Mouse (Mus musculus): ENCODE measurements around the gene Smug1. TPM values are rescaled to one million over a fixed set of nuclear protein-coding genes. Genes with fewer than 3 reads are reported as not detected.

Gene Smug1
- polyA plus RNA-seq, 1 experiment from 2014 or later, result 37.6 TPM

DNA sequence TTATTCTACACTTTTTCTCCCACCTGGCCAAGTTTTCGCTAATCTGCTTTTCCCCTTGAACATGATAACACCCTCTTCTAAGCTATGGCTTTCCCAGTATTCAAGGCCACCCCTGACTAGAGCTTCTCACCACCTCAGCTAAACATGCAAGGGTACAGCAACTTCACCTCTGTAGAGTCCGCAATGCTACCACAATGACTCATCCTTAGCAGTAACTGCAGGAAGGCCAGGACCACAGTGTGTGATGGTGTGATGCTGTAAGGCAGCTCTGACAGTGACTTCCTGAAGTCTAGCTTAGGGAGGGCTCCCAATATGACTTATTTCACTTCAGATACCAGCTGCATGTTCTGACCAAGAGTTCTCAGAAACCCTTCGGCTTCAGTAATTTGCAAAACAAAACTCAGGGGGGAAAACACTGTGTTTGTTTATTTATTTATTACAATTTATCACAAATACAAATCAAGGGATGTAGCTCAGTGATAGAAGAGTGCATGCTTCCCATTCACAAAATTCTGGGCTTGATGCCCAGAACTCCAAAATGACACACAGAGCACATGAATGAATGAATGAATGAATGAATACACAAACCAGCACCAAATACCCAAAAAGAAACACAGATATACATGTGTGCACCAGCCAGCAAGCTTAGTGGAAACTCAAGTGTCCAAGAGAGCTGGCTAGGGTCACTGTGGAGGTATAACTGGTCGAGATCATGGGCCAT lies 13.8 kb downstream of the Smug1 start:
- DNase-seq (ENCODE audit: low spot score) (no peak), ATAC-seq (ENCODE audit: low FRiP score) (no peak)
- Histone ChIP-seq H3K4me2 (replicated peaks) (no peak overlapping the region), H3K9me3 (ENCODE audit: control insufficient read depth, low read length) (no peaks in the 10 kb centered on the region), H3K27ac (no peak overlapping the region), H3K4me3 (replicated peaks; ENCODE audit: low read length) (no peak overlapping the region), H3K9ac (no peak overlapping the region), H3K4me1 (replicated peaks; ENCODE audit: control insufficient read depth, insufficient read depth, low read length) (peaks cover 23% of the 10 kb centered on the region), H3K36me3 (replicated peaks; ENCODE audit: control insufficient read depth, insufficient read depth) (no peaks in the 10 kb centered on the region), H3K27me3 (ENCODE audit: control insufficient read depth, insufficient read depth, low read length) (no peaks in the 10 kb centered on the region)
- 84% methylated on average over 4 of the region's 4 CpGs for WGBS

GRCm38 (mm10) chr15:103152371-103152770 lies 14.5 kb downstream of the Smug1 start:
- Histone ChIP-seq H3K27ac (no peak overlapping the region), H3K4me1 (replicated peaks; ENCODE audit: control insufficient read depth, insufficient read depth, low read length) (peaks cover 30% of the 10 kb centered on the region), H3K9me3 (ENCODE audit: control insufficient read depth, low read length) (no peaks in the 10 kb centered on the region), H3K27me3 (ENCODE audit: control insufficient read depth, insufficient read depth, low read length) (no peaks in the 10 kb centered on the region), H3K4me2 (replicated peaks) (no peak overlapping the region), H3K36me3 (replicated peaks; ENCODE audit: control insufficient read depth, insufficient read depth) (no peaks in the 10 kb centered on the region), H3K4me3 (replicated peaks; ENCODE audit: low read length) (no peak overlapping the region), H3K9ac (no peak overlapping the region)
- ATAC-seq (ENCODE audit: low FRiP score) (no peak), DNase-seq (ENCODE audit: low spot score) (no peak)
- 86% methylated on average over 3 of the region's 3 CpGs for WGBS

- H3K36me3 ChIP-seq (replicated peaks; ENCODE audit: control insufficient read depth, insufficient read depth), result no peaks in the 10 kb centered on the region
- DNase-seq (ENCODE audit: low spot score), result peak; percentile 50
- no peaks in the 10 kb centered on the region for H3K9me3 ChIP-seq (ENCODE audit: control insufficient read depth, low read length)
- ATAC-seq (ENCODE audit: low FRiP score), result no peak
- H3K27ac ChIP-seq, result peak overlapping the region; percentile 91
- no peak overlapping the region for H3K4me3 ChIP-seq (replicated peaks; ENCODE audit: low read length)
- peaks cover 12% of the 10 kb centered on the region; the same call in 1 of the 2 replicates for H3K27me3 ChIP-seq (ENCODE audit: control insufficient read depth, insufficient read depth, low read length)
- peak overlapping the region; percentile 64 for H3K9ac ChIP-seq
- H3K4me2 ChIP-seq (replicated peaks), result peak overlapping the region; percentile 68; the same call in 1 of the 2 replicates
- 33% methylated on average over 9 of the region's 9 CpGs for WGBS
- H3K4me1 ChIP-seq (replicated peaks; ENCODE audit: control insufficient read depth, insufficient read depth, low read length), result peaks cover 28% of the 10 kb centered on the region
Measured at GRCm38 (mm10) chr15:103147779-103148178, 19.1 kb downstream of the Smug1 start.

GRCm38 (mm10) chr15:103147422-103147690 lies 19.5 kb downstream of the Smug1 start:
- peak overlapping the region; percentile 68 for H3K4me2 ChIP-seq (replicated peaks)
- peak overlapping the region; percentile 91 for H3K27ac ChIP-seq
- H3K9ac ChIP-seq, result peak overlapping the region; percentile 64
- peak overlapping the region; percentile 35 for H3K4me3 ChIP-seq (replicated peaks; ENCODE audit: low read length)
- no peaks in the 10 kb centered on the region for H3K9me3 ChIP-seq (ENCODE audit: control insufficient read depth, low read length)
- H3K36me3 ChIP-seq (replicated peaks; ENCODE audit: control insufficient read depth, insufficient read depth), result no peaks in the 10 kb centered on the region
- H3K4me1 ChIP-seq (replicated peaks; ENCODE audit: control insufficient read depth, insufficient read depth, low read length), result peaks cover 28% of the 10 kb centered on the region
- ATAC-seq (ENCODE audit: low FRiP score) (peak; percentile 19), DNase-seq (ENCODE audit: low spot score) (peak; percentile 46)
- 9% methylated on average over 3 of the region's 3 CpGs for WGBS
- peaks cover 12% of the 10 kb centered on the region; the same call in 1 of the 2 replicates for H3K27me3 ChIP-seq (ENCODE audit: control insufficient read depth, insufficient read depth, low read length)

DNA sequence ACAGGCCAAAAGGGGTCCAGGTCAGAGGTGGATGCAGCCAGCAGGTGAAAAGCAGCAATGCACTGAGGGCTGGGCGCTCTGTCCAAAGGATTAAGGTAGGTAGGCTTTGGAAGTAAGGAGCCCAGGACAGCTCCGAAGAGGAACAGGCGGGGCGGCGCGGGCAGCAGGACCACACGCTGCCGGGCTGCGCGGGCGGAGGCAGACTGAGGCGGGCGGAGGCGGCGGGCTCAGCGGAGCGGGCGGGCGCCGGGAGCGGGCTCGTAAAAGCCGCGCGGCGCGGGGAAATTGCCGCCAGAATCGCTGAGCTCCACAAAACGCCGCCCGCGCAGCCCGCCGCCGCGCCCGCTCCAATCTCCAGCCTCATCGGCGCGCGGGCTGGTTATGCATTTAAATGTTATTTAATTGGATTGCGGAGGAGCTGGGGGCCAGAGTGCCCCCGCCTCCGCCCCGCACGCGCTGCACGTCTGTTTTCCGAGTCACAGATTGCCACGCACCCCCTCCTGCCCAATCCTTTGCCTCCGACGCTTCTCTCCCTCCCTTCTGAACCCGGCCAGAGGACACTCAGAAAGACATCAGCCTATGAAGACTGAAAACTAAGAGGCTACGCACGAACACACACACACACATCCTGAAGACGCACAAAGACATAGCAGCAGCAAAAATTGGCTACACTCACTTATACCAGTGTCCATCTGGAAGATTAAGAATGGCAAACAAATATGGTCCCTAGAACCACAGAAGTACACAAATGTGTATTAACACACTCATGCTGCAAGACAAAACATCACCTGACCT lies 20.1 kb downstream of the Smug1 start:
- Histone ChIP-seq H3K36me3 (replicated peaks; ENCODE audit: control insufficient read depth, insufficient read depth) (no peaks in the 10 kb centered on the region), H3K27ac (peak overlapping the region; percentile 91), H3K27me3 (ENCODE audit: control insufficient read depth, insufficient read depth, low read length) (peaks cover 13% of the 10 kb centered on the region; the same call in 1 of the 2 replicates), H3K9me3 (ENCODE audit: control insufficient read depth, low read length) (no peaks in the 10 kb centered on the region), H3K4me3 (replicated peaks; ENCODE audit: low read length) (peak overlapping the region; percentile 35), H3K9ac (peak overlapping the region; percentile 64), H3K4me1 (replicated peaks; ENCODE audit: control insufficient read depth, insufficient read depth, low read length) (peaks cover 28% of the 10 kb centered on the region), H3K4me2 (replicated peaks) (peak overlapping the region; percentile 68)
- DNase-seq (ENCODE audit: low spot score) (peak; percentile 72), ATAC-seq (ENCODE audit: low FRiP score) (peak; percentile 78)
- under 1% methylated on average over 55 of the region's 57 CpGs for WGBS

- no peaks in the 10 kb centered on the region for H3K9me3 ChIP-seq (ENCODE audit: control insufficient read depth, low read length)
- peaks cover 28% of the 10 kb centered on the region for H3K4me1 ChIP-seq (replicated peaks; ENCODE audit: control insufficient read depth, insufficient read depth, low read length)
- no peak overlapping the region; the same call in 1 of the 2 replicates for H3K4me3 ChIP-seq (replicated peaks; ENCODE audit: low read length)
- H3K9ac ChIP-seq, result peak overlapping the region; percentile 64; the same call in 1 of the 2 replicates
- ATAC-seq (ENCODE audit: low FRiP score), result no peak
- peaks cover 17% of the 10 kb centered on the region; the same call in 1 of the 2 replicates for H3K27me3 ChIP-seq (ENCODE audit: control insufficient read depth, insufficient read depth, low read length)
- DNase-seq (ENCODE audit: low spot score), result no peak
- H3K36me3 ChIP-seq (replicated peaks; ENCODE audit: control insufficient read depth, insufficient read depth), result no peaks in the 10 kb centered on the region
- 64% methylated on average over 11 of the region's 11 CpGs for WGBS
- H3K27ac ChIP-seq, result peak overlapping the region; percentile 91
- peak overlapping the region; percentile 68 for H3K4me2 ChIP-seq (replicated peaks)
Measured at GRCm38 (mm10) chr15:103145635-103146299, 21.1 kb downstream of the Smug1 start.

GRCm38 (mm10) chr15:103144176-103144575 lies 22.7 kb downstream of the Smug1 start:
- no peak overlapping the region for H3K4me3 ChIP-seq (replicated peaks; ENCODE audit: low read length)
- H3K9me3 ChIP-seq (ENCODE audit: control insufficient read depth, low read length), result no peaks in the 10 kb centered on the region
- 49% methylated on average over 3 of the region's 3 CpGs for WGBS
- H3K4me1 ChIP-seq (replicated peaks; ENCODE audit: control insufficient read depth, insufficient read depth, low read length), result peaks cover 28% of the 10 kb centered on the region
- H3K36me3 ChIP-seq (replicated peaks; ENCODE audit: control insufficient read depth, insufficient read depth), result no peaks in the 10 kb centered on the region
- H3K9ac ChIP-seq, result no peak overlapping the region
- DNase-seq (ENCODE audit: low spot score) (no peak), ATAC-seq (ENCODE audit: low FRiP score) (no peak)
- H3K27me3 ChIP-seq (ENCODE audit: control insufficient read depth, insufficient read depth, low read length), result peaks cover 17% of the 10 kb centered on the region; the same call in 1 of the 2 replicates
- H3K4me2 ChIP-seq (replicated peaks), result no peak overlapping the region
- no peak overlapping the region for H3K27ac ChIP-seq

DNA sequence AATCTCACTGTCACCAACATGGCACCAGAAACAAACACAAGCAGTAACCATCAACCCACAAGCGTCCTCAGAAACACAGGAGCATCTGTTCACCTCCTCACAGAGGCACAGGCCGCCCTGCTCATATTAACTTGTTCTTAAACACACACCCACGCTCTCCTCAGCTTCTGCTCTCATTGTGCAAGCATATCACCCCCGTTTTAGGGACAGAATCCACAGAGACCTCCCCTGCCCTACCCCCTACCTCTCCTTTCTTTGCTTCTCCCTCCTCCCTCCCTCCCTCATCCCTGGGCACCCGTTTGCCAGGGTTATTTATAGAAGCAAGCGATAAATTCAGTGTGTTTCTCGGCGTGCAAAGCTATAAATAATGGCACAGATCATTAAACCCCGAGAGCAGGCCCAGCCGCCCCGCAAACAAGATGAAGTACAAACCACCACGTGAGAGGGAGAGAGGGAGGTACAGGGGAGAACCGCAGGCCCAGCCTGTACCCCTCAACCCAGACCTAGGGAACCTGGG lies 31.4 kb downstream of the Smug1 start:
- ATAC-seq (ENCODE audit: low FRiP score), result peak; percentile 49; the same call in 1 of the 2 replicates
- Histone ChIP-seq H3K9ac (peak overlapping the region; percentile 0; the same call in 1 of the 2 replicates), H3K9me3 (ENCODE audit: control insufficient read depth, low read length) (no peaks in the 10 kb centered on the region; the same call in 1 of the 2 replicates), H3K4me1 (replicated peaks; ENCODE audit: control insufficient read depth, insufficient read depth, low read length) (peaks cover 40% of the 10 kb centered on the region), H3K4me2 (replicated peaks) (no peak overlapping the region), H3K36me3 (replicated peaks; ENCODE audit: control insufficient read depth, insufficient read depth) (no peaks in the 10 kb centered on the region), H3K27me3 (ENCODE audit: control insufficient read depth, insufficient read depth, low read length) (no peaks in the 10 kb centered on the region), H3K27ac (peak overlapping the region; percentile 91), H3K4me3 (replicated peaks; ENCODE audit: low read length) (no peak overlapping the region)
- peak; percentile 50 for DNase-seq (ENCODE audit: low spot score)
- WGBS, result 24% methylated on average over 13 of the region's 13 CpGs

All from hindbrain, embryonic 14.5 days (tissue).